Mouse (Mus musculus) embryonic facial prominence, embryonic 15.5 days (tissue): ENCODE data around the gene Pxylp1. TPM values are rescaled to one million over a fixed set of nuclear protein-coding genes. Genes with fewer than 3 reads are reported as not detected.
A peak's percentile ranks its signal among the peaks of the same experiment; 100 is the strongest.

ENCODE experiments used
- ATAC-seq: fragments of 200-750 bp; cut with Nextera tagmentation; 2 replicates; pipeline ENCODE4 v1.8.0; 2017; ENCODE audit warnings: low read depth, moderate TSS enrichment; ENCODE audit not compliant: insufficient number of reproducible peaks, low FRiP score, low TSS enrichment
- H3K27ac ChIP-seq: fragments of 300-500 bp; sonication (generic); replicated peaks from 2 replicates; pipeline ENCODE4 v1.5.1; 2015; ENCODE audit warnings: mild to moderate bottlenecking, inconsistent platforms
- H3K27me3 ChIP-seq: fragments of 300-500 bp; sonication (generic); 2 replicates; pipeline ENCODE4 v1.6.1; 2015; ENCODE audit warnings: inconsistent platforms
- H3K36me3 ChIP-seq: fragments of 300-500 bp; sonication (generic); 2 replicates; pipeline ENCODE4 v1.6.1; 2015; ENCODE audit warnings: mild to moderate bottlenecking, inconsistent platforms
- H3K4me1 ChIP-seq: fragments of 300-500 bp; sonication (generic); 2 replicates; pipeline ENCODE4 v1.6.1; 2015; ENCODE audit warnings: inconsistent platforms
- H3K4me2 ChIP-seq: fragments of 300-500 bp; sonication (generic); replicated peaks from 2 replicates; pipeline ENCODE4 v1.6.1; 2015; ENCODE audit warnings: mild to moderate bottlenecking, inconsistent platforms
- H3K4me3 ChIP-seq: fragments of 300-500 bp; sonication (generic); replicated peaks from 2 replicates; pipeline ENCODE4 v1.5.1; 2015; ENCODE audit warnings: mild to moderate bottlenecking, inconsistent platforms
- H3K9ac ChIP-seq: fragments of 300-500 bp; sonication (generic); 2 replicates; pipeline ENCODE4 v1.6.1; 2015; ENCODE audit warnings: inconsistent platforms
- H3K9me3 ChIP-seq: fragments of 300-500 bp; sonication (generic); replicated peaks from 2 replicates; pipeline ENCODE4 v1.6.1; 2016; ENCODE audit warnings: inconsistent platforms
- WGBS: fragments of 180-500 bp; shearing (Covaris S2); methylation state at CpG from one replicate; pipeline ENCODE4 v1.1.7; 2015; 5-methylcytosine and 5-hydroxymethylcytosine counted together
- polyA plus RNA-seq: library from polyadenylated mRNA; unstranded; fragments of >200 nt; fragmentation: Nextera tagmentation; extraction: Ambion mirVana; gene quantifications from 2 replicates; pipeline ENCODE4 v1.2.1, GENCODE M21; 2015

The Pxylp1 gene
- polyA plus RNA-seq, 1 experiment from 2014 or later, result 34.4 TPM

- Histone ChIP-seq H3K27me3 (peaks cover 9% of the 10 kb centered on the region; the same call in 1 of the 2 replicates), H3K9me3 (no peaks in the 10 kb centered on the region), H3K4me1 (peaks cover 26% of the 10 kb centered on the region), H3K27ac (no peak overlapping the region; the same call in 1 of the 2 replicates), H3K9ac (peak overlapping the region; percentile 83), H3K4me2 (peak overlapping the region; percentile 93), H3K36me3 (no peaks in the 10 kb centered on the region), H3K4me3 (peak overlapping the region; percentile 74)
- WGBS, result under 1% methylated on average over 66 of the region's 66 CpGs
- ATAC-seq, result peak; percentile 87
These were observed 3.0 kb downstream of the Pxylp1 start for GRCm38 (mm10) chr9:96889345-96890021.

GRCm38 (mm10) chr9:96888742-96889344 is 3.6 kb downstream of the Pxylp1 start:
- no peaks in the 10 kb centered on the region for H3K36me3 ChIP-seq
- no peak overlapping the region; the same call in 1 of the 2 replicates for H3K27ac ChIP-seq
- peak overlapping the region; percentile 74 for H3K4me3 ChIP-seq
- H3K4me1 ChIP-seq, result peaks cover 26% of the 10 kb centered on the region
- peaks cover 9% of the 10 kb centered on the region; the same call in 1 of the 2 replicates for H3K27me3 ChIP-seq
- H3K9me3 ChIP-seq, result no peaks in the 10 kb centered on the region
- WGBS, result 1% methylated on average over 37 of the region's 37 CpGs
- peak overlapping the region; percentile 93 for H3K4me2 ChIP-seq
- no peak; the same call in none of the 2 replicates for ATAC-seq
- peak overlapping the region; percentile 83 for H3K9ac ChIP-seq

DNA sequence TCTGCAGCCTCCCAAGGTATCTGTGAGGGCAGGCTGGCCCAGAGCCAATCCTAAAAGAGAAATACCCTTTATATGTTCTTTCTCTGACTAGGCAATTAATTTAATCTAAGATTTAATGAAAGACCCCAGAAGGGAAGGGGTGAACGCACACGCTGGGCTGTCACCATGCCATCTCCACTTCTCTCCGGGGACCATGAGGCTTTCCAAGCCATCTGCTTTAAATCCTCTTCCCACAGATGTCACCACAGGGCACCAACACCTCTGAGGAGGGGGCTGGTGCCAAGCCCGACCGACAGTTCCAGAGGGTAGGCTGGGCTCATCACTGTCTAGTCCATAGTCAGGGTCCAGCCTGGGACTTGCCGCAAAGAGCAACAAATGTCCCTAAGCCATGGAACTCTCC is 4.5 kb downstream of the Pxylp1 start:
- 0 out of 2 replicates have a peak overlapping the region, but pooled peaks have one; percentile 83 for H3K9ac ChIP-seq
- H3K27ac ChIP-seq, result no peak overlapping the region
- no peaks in the 10 kb centered on the region for H3K9me3 ChIP-seq
- 11% methylated on average over 6 of the region's 6 CpGs for WGBS
- peak overlapping the region; percentile 93 for H3K4me2 ChIP-seq
- H3K4me1 ChIP-seq, result peaks cover 26% of the 10 kb centered on the region
- no peak for ATAC-seq
- peaks cover 9% of the 10 kb centered on the region; the same call in 1 of the 2 replicates for H3K27me3 ChIP-seq
- H3K36me3 ChIP-seq, result no peaks in the 10 kb centered on the region
- H3K4me3 ChIP-seq, result peak overlapping the region; percentile 74

- H3K27me3 ChIP-seq, result peaks cover 9% of the 10 kb centered on the region; the same call in 1 of the 2 replicates
These were observed 5.0 kb downstream of the Pxylp1 start for GRCm38 (mm10) chr9:96887492-96887891.

GRCm38 (mm10) chr9:96885781-96886180 is 6.7 kb downstream of the Pxylp1 start:
- 69% methylated on average over 3 of the region's 3 CpGs for WGBS
- H3K27ac ChIP-seq, result no peak overlapping the region
- ATAC-seq, result no peak
- H3K9ac ChIP-seq, result no peak overlapping the region
- peaks cover 29% of the 10 kb centered on the region for H3K4me1 ChIP-seq
- no peak overlapping the region for H3K4me2 ChIP-seq
- H3K27me3 ChIP-seq, result peaks cover 9% of the 10 kb centered on the region; the same call in 1 of the 2 replicates
- no peaks in the 10 kb centered on the region for H3K9me3 ChIP-seq
- no peaks in the 10 kb centered on the region for H3K36me3 ChIP-seq
- no peak overlapping the region for H3K4me3 ChIP-seq

More at GRCm38 (mm10) chr9:96887492-96887891, 5.0 kb downstream of the Pxylp1 start:
- no peak for ATAC-seq
- Histone ChIP-seq H3K9me3 (no peaks in the 10 kb centered on the region), H3K4me2 (peak overlapping the region; percentile 93), H3K36me3 (no peaks in the 10 kb centered on the region), H3K4me1 (peaks cover 27% of the 10 kb centered on the region), H3K4me3 (0 out of 2 replicates have a peak overlapping the region, but pooled peaks have one; percentile 74), H3K9ac (no peak overlapping the region), H3K27ac (no peak overlapping the region)

- 78% methylated on average over 20 of the region's 20 CpGs for WGBS
- H3K27ac ChIP-seq, result no peak overlapping the region
- ATAC-seq, result no peak
- H3K9ac ChIP-seq, result no peak overlapping the region
- no peak overlapping the region for H3K4me3 ChIP-seq
- no peaks in the 10 kb centered on the region for H3K9me3 ChIP-seq
- peaks cover 23% of the 10 kb centered on the region for H3K4me1 ChIP-seq
- peaks cover 4% of the 10 kb centered on the region; the same call in 1 of the 2 replicates for H3K27me3 ChIP-seq
- H3K36me3 ChIP-seq, result no peaks in the 10 kb centered on the region
- H3K4me2 ChIP-seq, result no peak overlapping the region
These were observed 9.8 kb downstream of the Pxylp1 start for GRCm38 (mm10) chr9:96882496-96883265.

DNA sequence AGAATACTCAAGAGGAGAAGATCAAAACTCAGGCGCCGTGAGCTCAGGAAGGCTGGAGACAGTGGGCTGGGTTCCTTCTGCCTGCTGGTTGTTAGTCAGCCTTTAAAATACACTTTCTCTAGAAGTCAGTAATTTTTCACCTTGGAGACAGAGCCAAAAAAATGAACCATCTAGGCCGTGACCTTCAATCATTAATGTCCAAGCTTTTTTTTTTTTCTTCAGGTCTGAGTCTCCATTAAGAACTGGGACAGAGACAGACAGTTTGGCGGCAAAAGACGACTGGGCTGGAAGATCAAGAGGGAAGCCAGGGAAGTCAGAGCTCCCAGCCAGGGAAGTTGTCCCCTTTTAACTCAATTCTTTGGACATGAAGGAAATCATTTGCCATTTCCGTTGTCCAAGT is 10.6 kb downstream of the Pxylp1 start:
- no peak overlapping the region for H3K4me2 ChIP-seq
- H3K36me3 ChIP-seq, result no peaks in the 10 kb centered on the region
- H3K9me3 ChIP-seq, result no peaks in the 10 kb centered on the region
- WGBS, result 78% methylated on average over 6 of the region's 6 CpGs
- no peak for ATAC-seq
- peaks cover 17% of the 10 kb centered on the region for H3K4me1 ChIP-seq
- no peak overlapping the region for H3K27ac ChIP-seq
- no peak overlapping the region for H3K4me3 ChIP-seq
- H3K27me3 ChIP-seq, result no peaks in the 10 kb centered on the region
- H3K9ac ChIP-seq, result no peak overlapping the region

- 85% methylated on average over 6 of the region's 6 CpGs for WGBS
- no peak for ATAC-seq
- Histone ChIP-seq H3K4me2 (no peak overlapping the region), H3K36me3 (no peaks in the 10 kb centered on the region), H3K9me3 (no peaks in the 10 kb centered on the region), H3K27ac (no peak overlapping the region), H3K4me1 (peaks cover 17% of the 10 kb centered on the region; the same call in 1 of the 2 replicates), H3K9ac (no peak overlapping the region), H3K4me3 (no peak overlapping the region), H3K27me3 (no peaks in the 10 kb centered on the region)
These were observed 13.4 kb downstream of the Pxylp1 start for GRCm38 (mm10) chr9:96879024-96879423.

DNA sequence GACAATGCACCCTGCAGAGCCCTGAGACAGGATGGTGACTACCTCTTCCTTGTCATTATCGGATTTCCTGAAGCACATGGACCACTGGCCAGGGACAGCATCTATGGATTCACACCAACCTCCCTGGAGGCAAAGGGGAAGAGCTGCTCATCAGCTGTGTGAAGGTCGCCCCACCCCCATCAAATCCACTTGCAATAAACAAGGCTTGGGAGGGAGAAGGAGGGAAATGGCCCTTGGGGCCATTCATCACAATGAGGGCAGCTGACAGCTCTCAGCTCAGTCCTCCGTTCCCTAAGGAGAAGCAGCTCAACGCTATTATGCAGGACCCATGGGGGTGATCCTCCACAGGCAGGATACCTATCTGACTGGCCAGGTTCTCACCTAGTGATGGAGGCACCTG is 14.0 kb downstream of the Pxylp1 start:
- Histone ChIP-seq H3K4me2 (no peak overlapping the region), H3K27me3 (no peaks in the 10 kb centered on the region), H3K27ac (no peak overlapping the region), H3K36me3 (no peaks in the 10 kb centered on the region), H3K4me1 (peaks cover 17% of the 10 kb centered on the region; the same call in 1 of the 2 replicates), H3K4me3 (no peak overlapping the region), H3K9ac (no peak overlapping the region), H3K9me3 (no peaks in the 10 kb centered on the region)
- WGBS, result 33% methylated on average over 4 of the region's 4 CpGs
- no peak for ATAC-seq

GRCm38 (mm10) chr9:96875704-96876103 is 16.8 kb downstream of the Pxylp1 start:
- 47% methylated on average over 4 of the region's 4 CpGs for WGBS
- ATAC-seq, result no peak
- Histone ChIP-seq H3K4me1 (0 out of 2 replicates have a peak, but pooled peaks cover 14% of the 10 kb centered on the region), H3K9ac (no peak overlapping the region), H3K4me3 (no peak overlapping the region), H3K4me2 (no peak overlapping the region), H3K36me3 (no peaks in the 10 kb centered on the region), H3K27me3 (no peaks in the 10 kb centered on the region), H3K9me3 (no peaks in the 10 kb centered on the region), H3K27ac (0 out of 2 replicates have a peak overlapping the region, but pooled peaks have one; percentile 11)

- no peak overlapping the region for H3K9ac ChIP-seq
- no peaks in the 10 kb centered on the region for H3K36me3 ChIP-seq
- H3K4me1 ChIP-seq, result peaks cover 15% of the 10 kb centered on the region; the same call in 1 of the 2 replicates
- no peak overlapping the region for H3K4me3 ChIP-seq
- H3K27me3 ChIP-seq, result no peaks in the 10 kb centered on the region
- WGBS, result 70% methylated on average over 5 of the region's 5 CpGs
- no peak overlapping the region for H3K27ac ChIP-seq
- no peaks in the 10 kb centered on the region for H3K9me3 ChIP-seq
- ATAC-seq, result no peak
- H3K4me2 ChIP-seq, result no peak overlapping the region
These were observed 19.4 kb downstream of the Pxylp1 start for GRCm38 (mm10) chr9:96873082-96873481.
